Mouse (Mus musculus): ENCODE measurements around the gene Tmem120b.

DNA sequence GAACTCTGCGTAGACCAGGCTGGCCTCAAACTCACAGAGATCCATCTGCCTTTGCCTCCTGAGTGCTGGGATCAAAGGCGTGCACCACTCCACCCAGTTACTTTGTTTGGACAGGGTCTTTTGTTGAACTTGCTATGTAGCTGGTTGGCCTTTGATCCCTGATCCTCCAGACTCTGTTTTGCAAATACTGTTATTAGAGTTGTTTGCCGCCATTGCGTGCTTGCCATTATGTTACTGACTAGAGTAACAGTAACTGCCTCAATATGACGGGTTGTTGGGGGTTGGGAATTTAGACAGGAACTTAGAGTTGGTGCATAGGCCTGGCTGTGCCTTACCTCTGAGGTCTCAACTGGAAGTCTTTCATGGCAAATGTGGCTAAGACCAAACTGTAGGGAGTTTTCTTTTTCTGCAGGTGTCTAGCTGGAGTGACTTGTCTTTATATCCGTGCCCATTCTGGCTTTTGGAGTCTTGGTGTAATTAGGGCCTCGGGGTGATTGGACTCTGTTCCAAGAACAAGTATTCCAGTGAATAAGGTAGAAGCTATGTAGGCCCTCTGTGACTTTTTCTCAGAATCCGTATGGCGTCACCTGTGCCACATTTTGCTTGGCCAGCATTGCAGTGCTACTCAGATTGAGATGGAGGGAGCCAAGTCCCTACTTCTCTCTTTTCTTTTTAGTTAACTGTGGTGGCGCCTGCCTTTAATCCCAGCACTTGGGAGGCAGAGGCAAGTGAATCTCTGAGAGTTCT is 22.5 kb downstream of the Tmem120b start:
- no peak for TF ChIP-seq CTCF (IDR thresholded peaks at IDR 0.05; ENCODE audit: control insufficient read depth, insufficient read depth, insufficient read length)
- no peak for TF ChIP-seq FOSL1 (IDR thresholded peaks at IDR 0.05; ENCODE audit: insufficient read depth, low read length, poor library complexity, severe bottlenecking)
